Mouse (Mus musculus): ENCODE results near the gene Znrd1as. TPM values are rescaled to one million over a fixed set of nuclear protein-coding genes. Genes with fewer than 3 reads are reported as not detected.

Gene Znrd1as
- total and polyA plus RNA-seq, 2 experiments from 2014 or later, result 8.2 TPM; not detected in 1

DNA sequence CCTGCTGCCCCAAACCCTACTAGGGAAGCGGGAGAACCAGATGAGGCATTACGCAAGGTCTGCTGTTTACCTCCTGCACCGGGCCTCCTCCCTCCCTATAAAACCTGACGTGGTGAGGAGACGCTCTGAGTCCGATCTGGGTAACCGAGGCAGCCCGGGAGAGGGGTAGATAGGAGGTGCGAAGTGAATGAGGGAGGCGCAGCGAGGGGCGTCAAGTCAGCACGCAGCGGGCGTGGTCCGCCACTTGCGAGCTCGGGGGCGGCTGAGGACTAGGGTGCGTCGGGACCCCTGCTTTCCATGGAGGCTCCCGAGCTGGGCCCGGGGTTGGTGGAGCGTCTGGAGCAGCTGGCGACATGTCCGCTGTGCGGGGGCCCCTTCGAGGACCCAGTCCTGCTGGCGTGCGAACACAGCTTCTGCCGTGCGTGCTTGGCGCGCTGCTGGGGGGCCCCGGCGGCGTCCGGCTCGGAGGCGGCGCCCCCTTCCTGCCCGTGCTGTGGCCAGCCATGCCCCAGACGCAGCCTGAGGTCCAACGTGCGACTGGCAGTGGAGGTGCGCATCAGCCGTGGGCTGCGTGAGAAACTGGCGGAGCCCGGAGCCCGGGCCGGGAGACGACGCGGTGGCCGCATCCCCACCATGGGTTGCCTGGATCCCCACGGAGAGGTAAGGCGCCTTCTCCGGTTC lies 15.5 kb upstream of the Znrd1as start, which contains the start of gene Rnf39:
Rnf39 (plus strand) TSS at position 128 of the 681 bp plus-strand sequence.
- H3K9ac ChIP-seq (replicated peaks; ENCODE audit: low read depth, low read length), result no peak within 1 kb of the TSS
- ATAC-seq (ENCODE audit: insufficient read depth, low read depth) (peak; percentile 3; the same call in 1 of the 2 replicates), DNase-seq (ENCODE audit: low spot score) (no peak)
- TF ChIP-seq CTCF (IDR thresholded peaks at IDR 0.05; ENCODE audit: low read depth) (no peak), EP300 (IDR thresholded peaks at IDR 0.05; ENCODE audit: low read depth) (no peak)
- WGBS, result 2% methylated on average over 55 of the region's 59 CpGs
- H3K36me3 ChIP-seq (replicated peaks; ENCODE audit: control insufficient read depth, insufficient read depth, low read length), result no peaks in the 10 kb centered on the region
- H3K9me3 ChIP-seq (replicated peaks; ENCODE audit: control insufficient read depth, low read length), result no peaks in the 10 kb centered on the region
- peak within 1 kb of the TSS; percentile 39 for H3K4me3 ChIP-seq (ENCODE audit: low read depth, low read length)
- peak within 1 kb of the TSS; percentile 56 for H3K4me2 ChIP-seq (ENCODE audit: low read depth, low read length)
- H3K27me3 ChIP-seq (ENCODE audit: control insufficient read depth, insufficient read depth, low read length), result peaks cover 67% of the 10 kb centered on the region
- peaks cover 21% of the 10 kb centered on the region for H3K4me1 ChIP-seq (ENCODE audit: control insufficient read depth, insufficient read depth)
- no peak within 1 kb of the TSS for H3K27ac ChIP-seq (ENCODE audit: low read depth)

DNA sequence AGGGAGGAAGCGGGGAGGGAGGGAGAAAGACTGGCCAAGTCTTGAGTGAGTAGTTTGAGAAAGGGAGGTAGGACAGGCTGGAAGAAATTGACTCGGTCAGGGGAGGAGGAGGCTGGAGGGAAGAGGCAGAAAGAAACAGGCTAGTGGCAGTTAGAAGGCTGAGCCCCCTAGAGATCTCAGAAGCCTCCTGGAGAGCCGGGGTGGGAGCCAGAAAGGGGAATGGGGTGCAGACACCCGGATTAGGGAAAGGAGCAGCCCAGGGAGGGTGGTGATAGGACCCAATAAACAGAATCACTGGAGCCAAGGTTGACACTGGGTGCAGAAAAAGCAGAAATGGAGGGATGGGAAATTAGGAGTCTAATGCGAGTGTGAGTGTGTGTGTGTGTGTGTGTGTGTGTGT lies 14.7 kb upstream of the Znrd1as start:
- Histone ChIP-seq H3K9me3 (replicated peaks; ENCODE audit: control insufficient read depth, low read length) (no peaks in the 10 kb centered on the region), H3K9ac (replicated peaks; ENCODE audit: low read depth, low read length) (no peak overlapping the region), H3K27me3 (ENCODE audit: control insufficient read depth, insufficient read depth, low read length) (peaks cover 67% of the 10 kb centered on the region), H3K4me2 (ENCODE audit: low read depth, low read length) (peak overlapping the region; percentile 56), H3K4me3 (ENCODE audit: low read depth, low read length) (no peak overlapping the region), H3K36me3 (replicated peaks; ENCODE audit: control insufficient read depth, insufficient read depth, low read length) (peaks cover 4% of the 10 kb centered on the region; the same call in 1 of the 2 replicates), H3K27ac (ENCODE audit: low read depth) (no peak overlapping the region), H3K4me1 (ENCODE audit: control insufficient read depth, insufficient read depth) (peaks cover 21% of the 10 kb centered on the region)
- WGBS, result 20% methylated on average over 5 of the region's 5 CpGs
- DNase-seq (ENCODE audit: low spot score) (no peak), ATAC-seq (ENCODE audit: insufficient read depth, low read depth) (no peak)
- no peak for TF ChIP-seq EP300 (IDR thresholded peaks at IDR 0.05; ENCODE audit: low read depth)
- TF ChIP-seq CTCF (IDR thresholded peaks at IDR 0.05; ENCODE audit: low read depth), result no peak

DNA sequence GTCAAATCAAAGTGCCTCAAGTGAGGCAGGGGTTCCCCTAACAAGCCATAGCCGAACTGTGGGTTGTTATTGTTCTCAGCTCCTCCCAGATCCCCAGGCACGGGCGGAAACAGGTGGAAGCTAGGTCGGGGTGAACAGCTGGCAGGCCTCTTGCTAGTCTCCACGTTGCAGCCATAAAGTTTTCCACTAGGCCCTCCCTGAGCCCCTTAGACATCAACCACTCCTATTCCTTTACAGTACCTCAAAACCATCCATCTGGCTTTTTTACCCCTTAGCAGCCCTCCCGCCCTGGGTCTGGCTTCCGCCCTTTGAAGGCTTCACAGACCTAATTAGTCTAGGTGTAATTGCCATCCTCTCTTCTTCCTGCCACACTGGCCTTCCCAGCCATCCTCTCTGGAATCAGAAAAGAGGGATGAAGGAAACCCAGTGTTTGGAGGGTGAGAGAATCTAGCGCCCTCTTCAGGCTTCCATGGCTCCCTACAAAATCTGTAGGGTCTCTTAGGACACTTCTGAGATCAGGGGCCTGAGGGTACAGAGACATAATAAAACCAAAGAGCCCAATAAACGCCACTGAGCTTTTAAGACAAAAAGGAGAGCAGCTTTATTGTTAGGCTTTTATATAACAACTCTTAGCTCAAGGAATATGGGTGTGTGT lies 14.1 kb upstream of the Znrd1as start:
- H3K4me1 ChIP-seq (ENCODE audit: control insufficient read depth, insufficient read depth), result peaks cover 21% of the 10 kb centered on the region
- 23% methylated on average over 9 of the region's 9 CpGs for WGBS
- no peak overlapping the region for H3K9ac ChIP-seq (replicated peaks; ENCODE audit: low read depth, low read length)
- peaks cover 10% of the 10 kb centered on the region; the same call in 1 of the 2 replicates for H3K36me3 ChIP-seq (replicated peaks; ENCODE audit: control insufficient read depth, insufficient read depth, low read length)
- no peaks in the 10 kb centered on the region for H3K9me3 ChIP-seq (replicated peaks; ENCODE audit: control insufficient read depth, low read length)
- H3K27ac ChIP-seq (ENCODE audit: low read depth), result no peak overlapping the region
- ATAC-seq (ENCODE audit: insufficient read depth, low read depth), result no peak
- no peak overlapping the region for H3K4me2 ChIP-seq (ENCODE audit: low read depth, low read length)
- no peak for DNase-seq (ENCODE audit: low spot score)
- no peak overlapping the region for H3K4me3 ChIP-seq (ENCODE audit: low read depth, low read length)
- H3K27me3 ChIP-seq (ENCODE audit: control insufficient read depth, insufficient read depth, low read length), result peaks cover 67% of the 10 kb centered on the region
- TF ChIP-seq CTCF (IDR thresholded peaks at IDR 0.05; ENCODE audit: low read depth) (no peak), EP300 (IDR thresholded peaks at IDR 0.05; ENCODE audit: low read depth) (no peak)

DNA sequence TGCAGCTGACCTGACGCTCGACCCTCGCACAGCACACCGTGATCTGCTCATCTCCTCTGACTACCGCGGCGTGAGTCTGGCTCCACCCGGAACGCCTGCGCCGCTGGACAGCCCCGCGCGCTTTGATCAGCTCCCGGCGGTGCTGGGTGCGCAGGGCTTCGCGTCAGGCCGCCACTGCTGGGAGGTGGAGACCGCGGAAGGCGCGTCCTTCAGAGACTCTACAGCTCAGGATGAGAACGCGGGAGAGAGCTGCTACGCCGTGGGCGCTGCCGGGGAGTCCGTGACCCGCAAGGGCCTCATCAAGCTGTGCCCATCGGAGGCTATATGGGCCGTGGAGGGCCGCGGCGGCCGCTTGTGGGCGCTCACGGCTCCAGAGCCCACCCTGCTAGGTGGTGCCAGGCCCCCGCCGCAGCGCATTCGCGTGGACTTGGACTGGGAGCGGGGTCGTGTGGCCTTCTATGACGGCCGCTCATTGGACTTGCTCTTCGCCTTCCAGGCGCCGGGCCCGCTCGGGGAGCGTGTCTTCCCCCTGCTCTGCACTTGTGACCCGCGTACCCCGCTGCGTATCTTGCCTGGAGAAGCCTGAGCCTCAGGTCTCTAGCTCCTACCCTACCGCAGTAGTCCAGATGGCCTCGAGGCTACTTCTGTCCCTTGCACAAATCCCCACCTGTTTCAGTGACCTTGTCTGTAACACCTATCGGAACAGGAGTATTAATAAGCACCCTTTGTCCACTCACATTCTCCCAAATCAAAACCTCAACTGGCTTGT lies 11.2 kb upstream of the Znrd1as start:
- H3K4me2 ChIP-seq (ENCODE audit: low read depth, low read length), result peak overlapping the region; percentile 88
- DNase-seq (ENCODE audit: low spot score) (no peak), ATAC-seq (ENCODE audit: insufficient read depth, low read depth) (peak; percentile 6; the same call in 1 of the 2 replicates)
- no peaks in the 10 kb centered on the region for H3K9me3 ChIP-seq (replicated peaks; ENCODE audit: control insufficient read depth, low read length)
- peaks cover 23% of the 10 kb centered on the region for H3K4me1 ChIP-seq (ENCODE audit: control insufficient read depth, insufficient read depth)
- H3K36me3 ChIP-seq (replicated peaks; ENCODE audit: control insufficient read depth, insufficient read depth, low read length), result peaks cover 13% of the 10 kb centered on the region; the same call in 1 of the 2 replicates
- H3K27me3 ChIP-seq (ENCODE audit: control insufficient read depth, insufficient read depth, low read length), result peaks cover 45% of the 10 kb centered on the region
- 2% methylated on average over 59 of the region's 62 CpGs for WGBS
- TF ChIP-seq EP300 (IDR thresholded peaks at IDR 0.05; ENCODE audit: low read depth) (no peak), CTCF (IDR thresholded peaks at IDR 0.05; ENCODE audit: low read depth) (no peak)
- peak overlapping the region; percentile 51 for H3K4me3 ChIP-seq (ENCODE audit: low read depth, low read length)
- peak overlapping the region; percentile 41; the same call in 1 of the 2 replicates for H3K9ac ChIP-seq (replicated peaks; ENCODE audit: low read depth, low read length)
- no peak overlapping the region for H3K27ac ChIP-seq (ENCODE audit: low read depth)

DNA sequence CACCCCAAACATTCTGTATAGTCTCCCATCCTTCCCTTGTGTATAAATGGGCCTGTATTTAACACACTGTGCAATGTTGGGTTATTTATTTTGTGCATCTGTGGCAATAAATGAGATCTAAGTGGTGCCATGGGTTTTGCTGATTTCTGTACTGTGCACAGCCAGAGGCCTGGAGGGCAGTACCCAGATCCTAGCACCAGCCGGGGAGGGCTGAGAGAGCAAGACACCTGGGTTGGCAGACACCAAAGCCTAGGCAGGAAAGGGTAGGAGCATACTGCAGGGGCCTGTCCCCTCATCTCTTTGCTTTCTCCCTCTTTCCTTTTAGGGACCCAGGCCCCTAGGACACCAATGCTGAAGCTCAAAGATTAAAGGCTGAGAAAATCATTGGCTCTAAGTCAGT lies 10.1 kb upstream of the Znrd1as start:
- Histone ChIP-seq H3K4me3 (ENCODE audit: low read depth, low read length) (no peak overlapping the region), H3K36me3 (replicated peaks; ENCODE audit: control insufficient read depth, insufficient read depth, low read length) (peaks cover 13% of the 10 kb centered on the region; the same call in 1 of the 2 replicates), H3K27ac (ENCODE audit: low read depth) (no peak overlapping the region), H3K4me1 (ENCODE audit: control insufficient read depth, insufficient read depth) (peaks cover 19% of the 10 kb centered on the region; the same call in 1 of the 2 replicates), H3K9me3 (replicated peaks; ENCODE audit: control insufficient read depth, low read length) (no peaks in the 10 kb centered on the region), H3K9ac (replicated peaks; ENCODE audit: low read depth, low read length) (no peak overlapping the region), H3K27me3 (ENCODE audit: control insufficient read depth, insufficient read depth, low read length) (peaks cover 35% of the 10 kb centered on the region), H3K4me2 (ENCODE audit: low read depth, low read length) (no peak overlapping the region)
- WGBS, result 83% methylated on average over 1 of the region's 1 CpGs
- no peak for DNase-seq (ENCODE audit: low spot score)
- no peak for TF ChIP-seq EP300 (IDR thresholded peaks at IDR 0.05; ENCODE audit: low read depth)
- no peak for TF ChIP-seq CTCF (IDR thresholded peaks at IDR 0.05; ENCODE audit: low read depth)
- no peak for ATAC-seq (ENCODE audit: insufficient read depth, low read depth)
